9 mouse cellular contexts compared by ENCODE assay signal in genomic region chr10:121089312-121089711, GRCm38 (mm10). TPM values are rescaled to one million over a fixed set of nuclear protein-coding genes. Genes with fewer than 3 reads are reported as not detected.
DNase-seq lines count a peak whose midpoint lies in the region; ATAC-seq lines count a peak whose summit lies in the region.
"Had no signal": no experiment of that assay in that cellular context is flagged by ENCODE, and none has a peak within 500 bp of the region (broad histone marks: within the 10 kb centered on the region; RNA-seq: fewer than 3 reads in every experiment).

No protein-coding gene starts in this region.

- 0 out of 2 replicates have a peak, but pooled peaks have one; percentile 16 for ATAC-seq in neutrophil, adult 5-6 weeks (ENCODE audit: extremely low read depth, insufficient number of reproducible peaks, low FRiP score, poor library complexity, severe bottlenecking)

- H3K27me3 ChIP-seq in forebrain, embryonic 10.5 days (ENCODE audit: poor library complexity, severe bottlenecking), result peaks cover 4% of the 10 kb centered on the region

- DNase-seq in kidney, adult 11 months, result peak; percentile 8
- no peak for DNase-seq in kidney, postnatal 4 days
- DNase-seq in forebrain, embryonic 10.5 days (ENCODE audit: extremely low spot score, low spot score), result no peak
- DNase-seq in kidney, postnatal 36 days, result peak; percentile 40 to 42
- DNase-seq in adrenal gland, adult 2 months, result no peak
- no peak for DNase-seq in urinary bladder, postnatal 10 days (ENCODE audit: low spot score)
- DNase-seq in right cerebral cortex, postnatal 36 days (ENCODE audit: low spot score in 2 of 2), result no peak

- H3K4me3 ChIP-seq in forebrain, embryonic 10.5 days, result peak overlapping the region; percentile 27

- H3K27ac ChIP-seq in forebrain, embryonic 10.5 days, result no peak overlapping the region

- peaks cover 18% of the 10 kb centered on the region for H3K4me1 ChIP-seq in forebrain, embryonic 10.5 days

- H3K9me3 ChIP-seq in forebrain, embryonic 10.5 days, result no peaks in the 10 kb centered on the region

- no peaks in the 10 kb centered on the region for H3K36me3 ChIP-seq in forebrain, embryonic 10.5 days (replicated peaks)
- H3K36me3 ChIP-seq: G1E had no signal

- WGBS in forebrain, embryonic 10.5 days, result 9% methylated on average over 6 of the region's 6 CpGs

RNA-seq across cellular contexts. Expression of gene Wif1, which starts 55.6 kb away (rescaled TPM):
- 2.6 and 2.7 TPM in 2 replicates for polyA plus RNA-seq in forebrain, embryonic 10.5 days (2016; fragmentation: Nextera tagmentation; extraction: Ambion mirVana)
- total RNA-seq in neutrophil, adult 5-6 weeks (2017), result not detected in 2 replicates
- under 1 TPM in 1 of 2 experiments, not detected in 1; 0.24 TPM for total RNA-seq in adrenal gland, adult 2 months (2021)
- 0.08 and 0.20 TPM in 2 replicates for polyA plus RNA-seq in adrenal gland, adult 2 months (2012; rRNA removed)
- total RNA-seq: G1E had no signal
- polyA plus RNA-seq: G1E had no signal

Comparison
In these comparisons a context has a peak if more than half of its experiments do, and no peak if none do; other contexts are left out.
1. DNase-seq: peak in kidney, adult 11 months (single experiment) and kidney, postnatal 36 days (2 of 2); none in kidney, postnatal 4 days (0 of 2), forebrain, embryonic 10.5 days (single experiment), adrenal gland, adult 2 months (single experiment), urinary bladder, postnatal 10 days (single experiment) and right cerebral cortex, postnatal 36 days (0 of 2).